ENCODE assay signal across 8 mouse cellular contexts in genomic region chr5:26910353-26910752, GRCm38 (mm10).
"Had no signal": no experiment of that assay in that cellular context is flagged by ENCODE, and none has a peak within 500 bp of the region (broad histone marks: within the 10 kb centered on the region; RNA-seq: fewer than 3 reads in every experiment).

No protein-coding gene starts in this region.

- DNase-seq: liver, postnatal 0 days; lung, adult 2 months; lung, postnatal 14 days; lung, postnatal 36 days; right cerebral cortex, postnatal 14 days; thymus, adult 2 months; thymus, postnatal 25 days; thymus, postnatal 4 days had no signal
